Mouse (Mus musculus) forebrain, embryonic 10.5 days (tissue): ENCODE measurements around the gene Tbx3. TPM values are rescaled to one million over a fixed set of nuclear protein-coding genes. Genes with fewer than 3 reads are reported as not detected.

Source experiments
- DNase-seq: peaks from one replicate; pipeline ENCODE4 v3.0.0-alpha.2; 2017; ENCODE audit warnings: low spot score; ENCODE audit errors: extremely low spot score
- H3K27ac ChIP-seq: fragments of 300-500 bp; sonication (generic); 2 replicates; pipeline ENCODE4 v1.5.1; 2016; ENCODE audit warnings: mild to moderate bottlenecking
- H3K27me3 ChIP-seq: fragments of 300-500 bp; sonication (generic); 2 replicates; pipeline ENCODE4 v1.6.1; 2016; ENCODE audit warnings: mild to moderate bottlenecking; ENCODE audit not compliant: poor library complexity, severe bottlenecking
- H3K36me3 ChIP-seq: fragments of 300-500 bp; sonication (generic); replicated peaks from 2 replicates; pipeline ENCODE4 v1.6.1; 2016; ENCODE audit warnings: mild to moderate bottlenecking, moderate library complexity
- H3K4me1 ChIP-seq: fragments of 300-500 bp; sonication (generic); 2 replicates; pipeline ENCODE4 v1.6.1; 2016
- H3K4me3 ChIP-seq: fragments of 300-500 bp; sonication (generic); 2 replicates; pipeline ENCODE4 v1.5.1; 2016; ENCODE audit warnings: mild to moderate bottlenecking, moderate library complexity
- H3K9me3 ChIP-seq: fragments of 300-500 bp; sonication (generic); 2 replicates; pipeline ENCODE4 v1.6.1; 2016; ENCODE audit warnings: mild to moderate bottlenecking, moderate library complexity
- WGBS: fragments of 180-500 bp; shearing (Covaris S2); methylation state at CpG from one replicate; pipeline ENCODE4 v1.1.7; 2016; 5-methylcytosine and 5-hydroxymethylcytosine counted together
- polyA plus RNA-seq: library from polyadenylated mRNA; unstranded; fragments of >200 nt; fragmentation: Nextera tagmentation; extraction: Ambion mirVana; gene quantifications from 2 replicates; pipeline ENCODE4 v1.2.1, GENCODE M21; 2016

Gene Tbx3
- polyA plus RNA-seq, result 10.6 and 13.9 TPM in 2 replicates

- Histone ChIP-seq H3K4me1 (peaks cover 49% of the 10 kb centered on the region), H3K9me3 (no peaks in the 10 kb centered on the region), H3K27me3 (peaks cover 100% of the 10 kb centered on the region), H3K36me3 (no peaks in the 10 kb centered on the region), H3K4me3 (peak within 1 kb of the TSS; percentile 53), H3K27ac (peak within 1 kb of the TSS; percentile 84)
- WGBS, result under 1% methylated on average over 43 of the region's 43 CpGs
- DNase-seq, result peak; percentile 90
These were observed at the start of gene Tbx3 for GRCm38 (mm10) chr5:119670566-119671108. Gene Tbx3 (plus strand): TSS chr5:119670669.

GRCm38 (mm10) chr5:119622076-119622475 is 48.4 kb upstream of the Tbx3 start:
- Histone ChIP-seq H3K27ac (no peak overlapping the region), H3K9me3 (no peaks in the 10 kb centered on the region), H3K4me3 (no peak overlapping the region), H3K36me3 (no peaks in the 10 kb centered on the region), H3K4me1 (peaks cover 28% of the 10 kb centered on the region), H3K27me3 (peaks cover 80% of the 10 kb centered on the region)
- 71% methylated on average over 1 of the region's 1 CpGs for WGBS
- no peak for DNase-seq

- Histone ChIP-seq H3K36me3 (no peaks in the 10 kb centered on the region), H3K27me3 (peaks cover 97% of the 10 kb centered on the region), H3K4me3 (no peak overlapping the region), H3K9me3 (no peaks in the 10 kb centered on the region), H3K4me1 (peaks cover 49% of the 10 kb centered on the region), H3K27ac (no peak overlapping the region)
- no peak for DNase-seq
- WGBS, result 73% methylated on average over 1 of the region's 1 CpGs
These were observed 45.9 kb upstream of the Tbx3 start for GRCm38 (mm10) chr5:119624554-119624953.

GRCm38 (mm10) chr5:119625603-119626002 is 44.9 kb upstream of the Tbx3 start:
- no peak for DNase-seq
- Histone ChIP-seq H3K36me3 (no peaks in the 10 kb centered on the region), H3K4me1 (peaks cover 44% of the 10 kb centered on the region), H3K4me3 (0 out of 2 replicates have a peak overlapping the region, but pooled peaks have one; percentile 42), H3K9me3 (no peaks in the 10 kb centered on the region), H3K27me3 (peaks cover 98% of the 10 kb centered on the region), H3K27ac (no peak overlapping the region)
- WGBS, result 3% methylated on average over 13 of the region's 13 CpGs

GRCm38 (mm10) chr5:119626154-119626553 is 44.3 kb upstream of the Tbx3 start:
- WGBS, result 3% methylated on average over 9 of the region's 9 CpGs
- H3K4me3 ChIP-seq, result peak overlapping the region; percentile 42
- peaks cover 44% of the 10 kb centered on the region for H3K4me1 ChIP-seq
- no peaks in the 10 kb centered on the region for H3K36me3 ChIP-seq
- no peaks in the 10 kb centered on the region for H3K9me3 ChIP-seq
- peak overlapping the region; percentile 58; the same call in 1 of the 2 replicates for H3K27ac ChIP-seq
- DNase-seq, result no peak
- H3K27me3 ChIP-seq, result peaks cover 98% of the 10 kb centered on the region

GRCm38 (mm10) chr5:119626662-119627061 is 43.8 kb upstream of the Tbx3 start:
- H3K27me3 ChIP-seq, result peaks cover 94% of the 10 kb centered on the region

GRCm38 (mm10) chr5:119628100-119628499 is 42.4 kb upstream of the Tbx3 start:
- peaks cover 44% of the 10 kb centered on the region for H3K4me1 ChIP-seq
- no peaks in the 10 kb centered on the region for H3K36me3 ChIP-seq
- H3K4me3 ChIP-seq, result no peak overlapping the region
- 77% methylated on average over 3 of the region's 3 CpGs for WGBS
- no peak overlapping the region for H3K27ac ChIP-seq
- no peaks in the 10 kb centered on the region for H3K9me3 ChIP-seq
- H3K27me3 ChIP-seq, result peaks cover 81% of the 10 kb centered on the region
- DNase-seq, result no peak

More at GRCm38 (mm10) chr5:119626662-119627061, 43.8 kb upstream of the Tbx3 start:
- Histone ChIP-seq H3K27ac (peak overlapping the region; percentile 58; the same call in 1 of the 2 replicates), H3K4me3 (peak overlapping the region; percentile 42), H3K36me3 (no peaks in the 10 kb centered on the region), H3K4me1 (peaks cover 44% of the 10 kb centered on the region), H3K9me3 (no peaks in the 10 kb centered on the region)
- no peak for DNase-seq
- 2% methylated on average over 22 of the region's 22 CpGs for WGBS

- Histone ChIP-seq H3K36me3 (no peaks in the 10 kb centered on the region), H3K27me3 (peaks cover 74% of the 10 kb centered on the region), H3K4me1 (peaks cover 44% of the 10 kb centered on the region), H3K27ac (no peak overlapping the region), H3K4me3 (no peak overlapping the region), H3K9me3 (no peaks in the 10 kb centered on the region)
- no peak for DNase-seq
- 19% methylated on average over 12 of the region's 12 CpGs for WGBS
These were observed 41.6 kb upstream of the Tbx3 start for GRCm38 (mm10) chr5:119628746-119629327.

- Histone ChIP-seq H3K27ac (no peak overlapping the region), H3K36me3 (no peaks in the 10 kb centered on the region), H3K9me3 (no peaks in the 10 kb centered on the region), H3K27me3 (peaks cover 36% of the 10 kb centered on the region), H3K4me3 (no peak overlapping the region), H3K4me1 (peaks cover 12% of the 10 kb centered on the region)
- DNase-seq, result no peak
- WGBS, result 85% methylated on average over 4 of the region's 4 CpGs
These were observed 36.9 kb upstream of the Tbx3 start for GRCm38 (mm10) chr5:119633581-119633980.

- no peaks in the 10 kb centered on the region for H3K36me3 ChIP-seq
- peaks cover 34% of the 10 kb centered on the region for H3K27me3 ChIP-seq
- no peak for DNase-seq
- no peak overlapping the region for H3K4me3 ChIP-seq
- WGBS, result 77% methylated on average over 2 of the region's 2 CpGs
- no peaks in the 10 kb centered on the region; the same call in 1 of the 2 replicates for H3K4me1 ChIP-seq
- no peaks in the 10 kb centered on the region for H3K9me3 ChIP-seq
- no peak overlapping the region for H3K27ac ChIP-seq
These were observed 35.6 kb upstream of the Tbx3 start for GRCm38 (mm10) chr5:119634861-119635260.

GRCm38 (mm10) chr5:119638300-119638699 is 32.2 kb upstream of the Tbx3 start:
- Histone ChIP-seq H3K27ac (no peak overlapping the region), H3K9me3 (no peaks in the 10 kb centered on the region), H3K4me1 (peaks cover 4% of the 10 kb centered on the region; the same call in 1 of the 2 replicates), H3K4me3 (no peak overlapping the region), H3K27me3 (peaks cover 52% of the 10 kb centered on the region), H3K36me3 (no peaks in the 10 kb centered on the region)
- WGBS, result 82% methylated on average over 12 of the region's 12 CpGs
- no peak for DNase-seq

- no peaks in the 10 kb centered on the region for H3K9me3 ChIP-seq
- peaks cover 75% of the 10 kb centered on the region for H3K27me3 ChIP-seq
- H3K4me3 ChIP-seq, result no peak overlapping the region
- H3K27ac ChIP-seq, result no peak overlapping the region
- DNase-seq, result no peak
- no peaks in the 10 kb centered on the region for H3K36me3 ChIP-seq
- WGBS, result 77% methylated on average over 9 of the region's 9 CpGs
- H3K4me1 ChIP-seq, result peaks cover 8% of the 10 kb centered on the region
These were observed 29.4 kb upstream of the Tbx3 start for GRCm38 (mm10) chr5:119641094-119641493.

GRCm38 (mm10) chr5:119641714-119642113 is 28.8 kb upstream of the Tbx3 start:
- Histone ChIP-seq H3K27ac (no peak overlapping the region), H3K36me3 (no peaks in the 10 kb centered on the region), H3K9me3 (no peaks in the 10 kb centered on the region), H3K27me3 (peaks cover 81% of the 10 kb centered on the region), H3K4me1 (peaks cover 8% of the 10 kb centered on the region), H3K4me3 (no peak overlapping the region)
- 30% methylated on average over 3 of the region's 3 CpGs for WGBS
- no peak for DNase-seq
